Mouse (Mus musculus) CD8-positive naive resting alpha-beta T cell, adult 2 months (primary cell): ENCODE data around the gene Ankrd52.

ENCODE experiments used
- DNase-seq, 2 experiments: peaks; one replicate each; pipeline ENCODE4 v3.0.0; 2022; ENCODE audit warnings: low read depth in 2 of 2, low spot score in 2 of 2

Gene Ankrd52

GRCm38 (mm10) chr10:128369599-128369998 lies 7.3 kb upstream of the Ankrd52 start:
- DNase-seq = no peak

DNA sequence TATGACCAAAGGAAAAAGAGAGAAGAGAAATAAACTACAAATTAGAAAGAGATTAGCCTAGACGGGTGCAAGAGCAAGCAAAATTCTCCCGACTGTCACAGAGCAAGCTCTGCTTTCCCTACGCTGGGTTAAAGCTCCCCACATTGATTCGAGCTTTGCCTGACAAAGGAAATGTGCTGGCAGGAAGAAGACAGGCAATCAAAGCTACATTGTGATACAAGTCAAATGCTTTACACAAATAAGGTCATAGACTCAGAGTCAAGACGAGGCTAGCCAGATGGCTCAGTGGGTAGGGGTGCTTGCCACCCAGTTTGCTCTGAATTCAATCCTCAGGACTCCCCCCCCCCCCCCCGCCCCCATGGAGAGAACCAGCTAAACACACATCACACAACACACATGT lies 6.9 kb upstream of the Ankrd52 start:
- no peak for DNase-seq

DNA sequence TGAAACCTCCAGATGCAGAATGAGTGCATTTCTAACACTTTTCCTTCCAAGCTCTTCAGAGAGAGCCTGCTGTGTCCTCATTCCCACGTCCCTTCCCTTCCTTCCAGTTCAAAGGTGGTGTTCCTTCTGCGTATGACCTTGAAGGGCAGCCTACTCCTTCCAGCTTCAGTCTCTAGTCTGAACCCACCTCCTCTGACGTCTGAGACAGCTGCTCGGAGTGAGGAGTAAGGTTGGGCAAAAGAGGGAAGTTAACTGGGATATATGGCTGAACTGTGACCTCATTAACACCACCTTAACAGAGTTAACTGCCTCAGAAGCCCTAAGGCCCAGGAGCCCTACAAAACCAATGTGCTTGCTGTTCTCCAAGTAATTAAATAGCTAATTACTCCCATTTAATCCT lies 6.3 kb upstream of the Ankrd52 start:
- no peak for DNase-seq

DNA sequence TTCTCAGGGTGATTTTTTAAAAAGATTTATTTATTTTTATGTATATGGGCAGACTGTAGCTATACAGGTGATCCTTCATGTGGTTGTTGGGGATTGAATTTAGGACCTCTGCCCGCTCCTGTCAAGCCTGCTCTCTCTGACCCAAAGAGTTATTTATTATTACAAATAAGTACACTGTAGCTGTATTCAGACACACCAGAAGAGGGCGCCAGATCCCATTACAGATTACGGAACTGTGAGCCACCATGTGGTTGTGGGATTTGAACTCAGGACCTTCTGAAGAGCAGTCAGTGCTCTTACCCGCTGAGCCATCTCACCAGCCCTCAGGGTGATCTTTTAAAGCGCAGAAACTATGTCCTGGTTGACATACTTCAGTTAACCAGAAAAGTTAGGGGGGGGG lies 4.8 kb upstream of the Ankrd52 start:
- DNase-seq = no peak

- no peak for DNase-seq
Measured at GRCm38 (mm10) chr10:128372989-128373748, 3.7 kb upstream of the Ankrd52 start.

GRCm38 (mm10) chr10:128374393-128374792 lies 2.5 kb upstream of the Ankrd52 start:
- no peak for DNase-seq

GRCm38 (mm10) chr10:128376099-128376454 lies 838 bp upstream of the Ankrd52 start:
- no peak for DNase-seq

DNA sequence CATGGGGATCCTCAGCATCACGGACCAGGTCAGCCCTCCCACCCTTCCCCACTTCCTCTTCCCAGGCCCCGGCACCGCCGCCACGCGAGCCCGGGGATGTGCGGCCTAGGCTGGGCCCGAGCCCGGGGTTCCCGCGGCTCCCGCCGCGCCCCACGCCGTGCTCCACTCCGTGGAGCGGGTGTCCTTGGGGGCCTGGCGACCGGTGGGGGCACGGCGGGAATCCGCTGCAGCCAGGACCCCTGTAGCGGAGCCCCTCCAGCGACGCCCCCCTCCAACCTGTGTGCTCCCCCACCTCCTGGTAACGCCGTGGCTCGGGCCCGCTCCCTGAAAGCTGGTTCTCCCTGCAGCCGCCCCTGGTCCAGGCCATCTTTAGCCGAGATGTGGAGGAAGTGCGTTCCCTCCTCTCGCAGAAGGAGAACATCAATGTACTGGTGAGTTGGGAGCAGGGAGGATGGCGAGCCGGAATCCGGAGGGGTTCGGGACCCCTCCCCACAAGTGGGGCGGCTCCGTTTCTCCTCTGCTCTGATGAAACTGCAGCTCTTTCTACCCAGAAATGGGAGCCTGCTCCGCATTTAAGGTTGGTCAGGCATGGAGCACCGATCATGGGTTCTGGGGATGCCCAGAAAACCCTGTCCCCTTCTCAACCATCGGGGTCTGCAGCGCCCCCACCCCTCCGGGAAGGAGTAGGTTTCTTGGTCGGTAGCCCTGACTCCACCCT lies 466 bp downstream of the Ankrd52 start:
- no peak for DNase-seq

DNA sequence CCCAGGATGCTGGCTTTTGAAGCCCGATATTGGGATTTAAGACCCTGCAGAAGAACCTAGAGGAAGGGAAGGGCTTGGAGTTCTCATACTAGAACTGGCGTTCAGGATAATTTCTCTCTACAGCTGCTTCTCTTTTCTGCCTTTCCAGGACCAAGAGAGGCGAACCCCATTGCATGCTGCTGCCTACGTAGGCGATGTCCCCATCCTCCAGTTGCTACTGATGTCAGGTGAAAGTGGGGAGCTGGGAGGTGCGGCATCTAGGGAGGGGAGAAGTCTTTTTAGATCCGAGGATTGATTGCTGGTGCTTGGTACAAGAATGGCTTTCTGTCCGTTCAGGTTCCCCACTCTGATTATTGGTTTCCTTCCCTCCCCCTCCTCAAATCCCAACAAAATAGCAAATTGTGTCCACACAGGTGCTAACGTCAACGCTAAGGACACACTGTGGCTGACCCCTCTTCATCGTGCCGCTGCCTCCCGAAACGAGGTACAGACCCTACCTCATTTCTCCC lies 1.1 kb downstream of the Ankrd52 start:
- no peak for DNase-seq

DNA sequence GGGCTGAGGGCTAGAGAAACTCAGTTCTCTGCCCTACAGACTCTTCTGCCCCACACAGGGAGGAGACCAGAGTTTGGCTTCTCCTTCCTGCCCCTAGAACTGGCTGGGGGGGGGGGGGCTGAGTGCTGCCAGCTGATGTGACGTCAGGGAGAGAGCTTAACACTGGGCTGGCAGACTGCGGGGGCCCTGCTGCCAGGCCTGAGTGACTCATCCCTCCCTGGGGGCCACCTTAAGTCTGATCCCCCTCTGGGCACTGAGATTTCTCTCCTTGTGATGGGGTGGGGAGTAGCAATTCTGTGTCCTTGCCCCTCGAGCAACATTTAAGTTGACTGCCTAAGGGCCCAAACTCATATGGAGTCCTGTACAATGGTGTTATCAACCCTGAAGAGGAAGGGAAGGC lies 1.5 kb downstream of the Ankrd52 start:
- no peak for DNase-seq

DNA sequence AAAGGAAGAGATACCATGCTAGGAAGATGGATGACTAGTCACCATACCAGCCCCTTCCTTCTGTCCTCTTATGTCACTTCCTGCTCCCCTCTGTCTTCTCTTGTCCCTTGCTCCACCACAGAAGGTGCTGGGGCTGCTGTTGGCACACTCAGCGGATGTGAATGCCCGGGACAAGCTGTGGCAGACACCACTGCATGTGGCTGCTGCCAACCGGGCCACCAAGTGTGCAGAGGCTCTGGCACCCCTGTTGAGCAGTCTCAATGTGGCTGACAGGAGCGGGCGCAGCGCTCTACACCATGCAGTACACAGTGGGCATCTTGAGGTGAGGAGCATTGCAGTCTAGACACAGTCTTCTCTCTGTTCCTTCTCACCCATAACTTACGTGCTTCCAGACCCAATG lies 2.3 kb downstream of the Ankrd52 start:
- no peak for DNase-seq

DNA sequence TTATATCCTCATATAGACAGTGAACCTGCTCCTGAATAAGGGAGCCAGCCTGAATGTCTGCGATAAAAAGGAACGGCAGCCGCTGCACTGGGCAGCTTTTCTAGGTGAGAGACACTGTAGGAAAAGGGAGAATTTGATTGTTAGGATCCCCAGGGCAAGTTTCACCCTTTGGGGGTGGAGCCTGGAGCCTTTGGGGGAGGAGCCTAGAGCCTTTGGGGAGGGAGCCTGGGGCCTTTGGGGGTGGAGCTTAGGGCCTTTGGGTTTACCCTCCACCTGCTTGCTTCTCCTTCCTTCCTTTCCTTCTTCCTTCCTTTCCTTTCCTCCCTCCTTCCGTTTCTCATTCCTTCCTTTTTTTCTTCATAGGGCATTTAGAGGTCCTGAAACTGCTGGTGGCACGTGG lies 3.6 kb downstream of the Ankrd52 start:
- DNase-seq = no peak

- DNase-seq = no peak
Measured at GRCm38 (mm10) chr10:128382482-128382881, 5.6 kb downstream of the Ankrd52 start.

DNA sequence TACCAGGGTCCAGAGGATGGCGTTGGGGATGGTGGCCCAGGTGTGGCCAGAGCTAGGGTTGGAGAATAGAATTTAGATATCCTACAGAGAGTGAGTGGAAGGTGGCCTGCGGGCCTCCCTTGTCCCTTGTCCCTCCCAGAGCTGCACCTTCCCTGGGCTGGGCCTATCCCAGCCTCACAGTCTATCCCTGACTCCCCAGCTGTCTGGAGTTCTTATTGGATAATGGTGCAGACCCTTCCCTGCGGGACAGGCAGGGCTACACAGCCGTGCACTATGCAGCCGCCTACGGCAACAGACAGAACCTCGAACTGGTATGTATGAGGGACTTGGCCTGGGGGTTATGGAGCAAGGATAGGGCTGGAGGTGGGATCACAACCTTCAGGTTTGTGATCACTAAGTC lies 9.0 kb downstream of the Ankrd52 start:
- DNase-seq = no peak

GRCm38 (mm10) chr10:128388941-128389340 lies 12.0 kb downstream of the Ankrd52 start:
- DNase-seq = no peak

GRCm38 (mm10) chr10:128389570-128389969 lies 12.7 kb downstream of the Ankrd52 start:
- no peak for DNase-seq

GRCm38 (mm10) chr10:128390366-128390765 lies 13.5 kb downstream of the Ankrd52 start:
- no peak for DNase-seq

- no peak for DNase-seq
Measured at GRCm38 (mm10) chr10:128391850-128392249, 14.9 kb downstream of the Ankrd52 start.

DNA sequence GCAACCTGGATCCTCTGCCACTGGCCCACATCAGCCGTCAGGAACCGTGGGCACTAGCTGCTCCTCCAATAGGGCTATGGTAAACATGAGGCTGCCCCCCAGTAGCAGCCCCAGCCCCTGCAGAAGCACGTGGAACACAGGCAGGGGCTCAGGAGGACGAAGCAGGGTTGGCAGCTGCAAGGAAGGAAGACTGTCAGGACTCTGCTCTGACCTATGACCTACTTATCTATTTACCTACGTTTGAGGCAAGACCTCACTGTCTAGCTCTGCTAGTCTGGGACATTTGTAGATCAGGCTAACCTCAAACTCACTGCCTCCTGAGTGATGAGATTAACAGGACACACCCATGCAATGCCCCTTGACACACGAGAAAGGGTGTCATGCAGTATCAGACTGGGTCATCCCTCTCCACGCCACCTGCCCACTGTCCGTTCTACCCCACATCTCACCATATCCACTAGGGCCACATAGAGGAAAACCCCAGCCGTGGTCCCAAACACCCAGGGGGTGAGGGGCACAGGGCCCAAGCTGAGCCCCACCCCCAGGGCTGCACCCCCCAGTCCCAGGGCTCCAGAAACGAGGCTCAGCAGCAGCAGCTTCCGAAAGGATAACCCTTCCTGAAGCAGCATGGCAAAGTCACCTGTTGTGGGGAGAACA lies 19.2 kb downstream of the Ankrd52 start:
- no peak for DNase-seq

DNA sequence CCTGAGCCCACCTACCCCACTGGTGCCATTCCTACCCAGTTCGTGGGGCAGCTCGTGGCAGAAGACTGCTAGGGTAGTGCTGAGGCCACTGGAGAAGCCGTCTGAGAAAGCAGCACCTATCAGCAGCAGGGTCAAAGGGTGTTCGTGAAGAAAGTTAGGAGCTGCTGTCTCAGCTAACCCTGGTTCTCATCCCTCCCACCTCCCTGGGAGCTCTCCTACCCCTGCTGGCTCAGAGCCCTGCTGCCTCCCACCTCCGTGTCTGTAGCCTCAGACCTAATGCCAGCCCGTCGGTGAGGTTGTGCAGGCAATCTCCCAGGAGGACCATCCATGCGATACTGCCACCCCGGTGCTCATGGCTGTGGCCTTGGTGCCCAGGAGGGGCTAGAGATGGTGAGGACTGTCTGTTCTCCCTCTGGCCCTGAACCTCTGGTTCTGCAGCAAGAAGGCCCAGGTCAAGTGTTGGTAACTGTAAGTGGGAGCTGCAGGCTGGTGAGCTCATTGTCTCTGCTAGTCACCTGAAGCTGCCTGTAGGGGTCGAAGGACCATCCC lies 19.9 kb downstream of the Ankrd52 start:
- DNase-seq = no peak

DNA sequence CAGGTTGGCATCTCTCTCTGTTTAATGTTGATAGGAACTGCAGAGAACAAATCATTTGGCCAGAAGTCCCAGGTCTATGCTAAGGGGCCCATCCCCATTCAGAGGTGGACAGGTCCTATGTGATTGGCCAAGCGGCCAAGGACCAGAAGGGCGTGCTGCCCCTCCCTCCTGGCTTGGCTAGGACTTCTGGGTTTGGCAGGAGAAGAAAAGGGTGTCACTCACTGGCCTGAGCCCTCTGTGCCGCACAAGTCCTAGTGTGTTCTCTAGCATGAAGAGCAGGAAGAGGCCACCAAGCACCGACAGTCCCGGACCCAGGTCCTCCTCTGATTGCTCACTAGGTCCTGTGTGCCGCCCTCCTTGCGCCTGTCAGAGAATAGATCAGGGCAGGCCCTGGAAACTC lies 20.6 kb downstream of the Ankrd52 start:
- DNase-seq = no peak

DNA sequence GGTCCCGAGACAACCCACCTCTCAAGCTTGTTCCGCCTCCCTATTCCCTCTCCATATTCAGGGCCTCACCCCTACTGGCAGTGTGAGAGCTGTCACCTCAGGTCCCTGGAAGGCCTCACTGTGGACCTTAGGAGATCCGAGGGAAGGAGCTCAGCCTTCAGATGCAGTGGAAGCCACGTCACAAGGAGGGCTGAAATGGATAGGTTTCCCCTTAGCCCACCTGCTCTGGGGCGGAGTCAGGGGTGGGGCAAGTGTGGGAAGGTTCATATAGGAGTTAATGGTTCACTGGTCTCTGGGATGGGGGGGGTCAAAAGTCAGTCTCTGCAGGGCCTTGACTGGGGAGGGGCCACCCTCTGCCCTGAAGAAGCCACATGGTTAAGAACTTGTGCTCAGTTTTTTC lies 23.4 kb downstream of the Ankrd52 start:
- DNase-seq = no peak
